In genomic region chr2:118389569-118389968, GRCm38 (mm10) we compare ENCODE assay signal across 9 mouse cellular contexts. TPM values are rescaled to one million over a fixed set of nuclear protein-coding genes. Genes with fewer than 3 reads are reported as not detected.
DNase-seq lines count a peak whose midpoint lies in the region; ATAC-seq and TF ChIP-seq lines count a peak whose summit lies in the region.
"Had no signal": no experiment of that assay in that cellular context is flagged by ENCODE, and none has a peak within 500 bp of the region (broad histone marks: within the 10 kb centered on the region; RNA-seq: fewer than 3 reads in every experiment).

No protein-coding gene starts in this region.

- WGBS in heart, embryonic 15.5 days, result 53% methylated on average over 3 of the region's 3 CpGs
- 76% methylated on average over 3 of the region's 3 CpGs for WGBS in hindbrain, embryonic 15.5 days
- 77% methylated on average over 3 of the region's 3 CpGs for WGBS in midbrain, embryonic 13.5 days

- peak overlapping the region; percentile 90 for H3K4me2 ChIP-seq in heart, embryonic 15.5 days
- peak overlapping the region; percentile 85 for H3K4me2 ChIP-seq in hindbrain, embryonic 15.5 days
- peak overlapping the region; percentile 71 for H3K4me2 ChIP-seq in midbrain, embryonic 13.5 days (replicated peaks)

- intact Hi-C loops in heart, postnatal 14 days (cut with DNase I), result no loop called here

- no peak for TF ChIP-seq RAD21 in MEL (IDR thresholded peaks at IDR 0.05; ENCODE audit: low read depth, low read length)

- no peak for DNase-seq in heart, postnatal 14 days
- peak; percentile 54 for DNase-seq in MEL (ENCODE audit: low read depth, low spot score)
- DNase-seq in layer of hippocampus, adult 8-10 months (ENCODE audit: low spot score in 2 of 2), result no peak
- DNase-seq in c-Kit-positive CD71-positive TER-119-positive erythroid progenitor cells, embryonic 14.5 days (ENCODE audit: low spot score), result no peak
- DNase-seq: lung, postnatal 10 days had no signal

- peaks cover 9% of the 10 kb centered on the region for H3K79me2 ChIP-seq in MEL (ENCODE audit: control insufficient read depth, insufficient read depth, low read length, poor library complexity)

- H3K36me3 ChIP-seq in heart, embryonic 15.5 days, result no peaks in the 10 kb centered on the region
- peaks cover 0 to 18% of the 10 kb centered on the region in 2 experiments; a peak in 2 of 4 replicates for H3K36me3 ChIP-seq in MEL (ENCODE audit: control insufficient read depth in 1 of 2, insufficient read depth in 2 of 2, low read length in 2 of 2)
- no peaks in the 10 kb centered on the region for H3K36me3 ChIP-seq in hindbrain, embryonic 15.5 days
- H3K36me3 ChIP-seq in midbrain, embryonic 13.5 days, result no peaks in the 10 kb centered on the region

- no peak for TF ChIP-seq POLR2A in MEL (IDR thresholded peaks at IDR 0.05; ENCODE audit: control insufficient read depth in 1 of 2, insufficient read depth in 1 of 2, low read depth in 1 of 2, low read length in 2 of 2, poor library complexity in 1 of 2)

- TF ChIP-seq EP300 in MEL (IDR thresholded peaks at IDR 0.05; ENCODE audit: low read depth in 1 of 2, low read length in 2 of 2), result no peak

- no peak overlapping the region for H3K9ac ChIP-seq in heart, embryonic 15.5 days
- H3K9ac ChIP-seq in MEL (ENCODE audit: control insufficient read depth, low read depth, low read length, poor library complexity, severe bottlenecking), result peak overlapping the region; percentile 91
- peak overlapping the region; percentile 93; the same call in 1 of the 2 replicates for H3K9ac ChIP-seq in hindbrain, embryonic 15.5 days
- no peak overlapping the region for H3K9ac ChIP-seq in midbrain, embryonic 13.5 days (replicated peaks)

- H3K27me3 ChIP-seq in heart, embryonic 15.5 days, result no peaks in the 10 kb centered on the region
- H3K27me3 ChIP-seq in MEL (ENCODE audit: control insufficient read depth in 1 of 2, insufficient read depth in 2 of 2, low read length in 2 of 2), result no peaks in the 10 kb centered on the region; a peak in 1 of 4 replicates
- no peaks in the 10 kb centered on the region for H3K27me3 ChIP-seq in hindbrain, embryonic 15.5 days
- H3K27me3 ChIP-seq in midbrain, embryonic 13.5 days, result no peaks in the 10 kb centered on the region

- H3K4me3 ChIP-seq in heart, embryonic 15.5 days, result peak overlapping the region; percentile 91
- peak overlapping the region; percentile 7 to 95 for H3K4me3 ChIP-seq in MEL (ENCODE audit: control insufficient read depth in 1 of 2, insufficient read depth in 1 of 2, low read depth in 2 of 2, low read length in 2 of 2)
- peak overlapping the region; percentile 94 for H3K4me3 ChIP-seq in hindbrain, embryonic 15.5 days
- H3K4me3 ChIP-seq in midbrain, embryonic 13.5 days (replicated peaks), result peak overlapping the region; percentile 82

- TF ChIP-seq CTCF in MEL (IDR thresholded peaks at IDR 0.05 in 2 of 3, conservative IDR thresholded peaks at IDR 0.05 in 1 of 3; ENCODE audit: control insufficient read depth in 1 of 3, insufficient read depth in 1 of 3, low read depth in 2 of 3, low read length in 3 of 3, poor library complexity in 1 of 3, severe bottlenecking in 1 of 3), result no peak

- no peak for ATAC-seq in heart, embryonic 15.5 days (replicated peaks; ENCODE audit: insufficient number of reproducible peaks, insufficient read depth, low FRiP score, low read depth)
- no peak for ATAC-seq in hindbrain, embryonic 15.5 days (ENCODE audit: low FRiP score, low read depth)
- ATAC-seq in midbrain, embryonic 13.5 days, result no peak
- no peak for ATAC-seq in CD4-positive, CD25-positive, alpha-beta regulatory T cell, adult 4 months

- H3K4me1 ChIP-seq in heart, embryonic 15.5 days (replicated peaks), result peaks cover 16% of the 10 kb centered on the region
- peaks cover 6 to 12% of the 10 kb centered on the region in 2 experiments for H3K4me1 ChIP-seq in MEL (ENCODE audit: control insufficient read depth in 1 of 2, insufficient read depth in 2 of 2, low read length in 2 of 2)
- peaks cover 21% of the 10 kb centered on the region for H3K4me1 ChIP-seq in hindbrain, embryonic 15.5 days (replicated peaks)
- peaks cover 17% of the 10 kb centered on the region for H3K4me1 ChIP-seq in midbrain, embryonic 13.5 days (replicated peaks)

- peak overlapping the region; percentile 97 for H3K27ac ChIP-seq in heart, embryonic 15.5 days
- H3K27ac ChIP-seq in MEL (ENCODE audit: control insufficient read depth, low read depth, low read length), result peak overlapping the region; percentile 47; the same call in 1 of the 2 replicates
- H3K27ac ChIP-seq in hindbrain, embryonic 15.5 days (replicated peaks), result no peak overlapping the region
- H3K27ac ChIP-seq in midbrain, embryonic 13.5 days, result no peak overlapping the region

- no peaks in the 10 kb centered on the region for H3K9me3 ChIP-seq in heart, embryonic 15.5 days (replicated peaks)
- H3K9me3 ChIP-seq in MEL (replicated peaks; ENCODE audit: insufficient read depth, low read length), result no peaks in the 10 kb centered on the region
- H3K9me3 ChIP-seq in hindbrain, embryonic 15.5 days, result no peaks in the 10 kb centered on the region
- no peaks in the 10 kb centered on the region for H3K9me3 ChIP-seq in midbrain, embryonic 13.5 days

TF ChIP-seq in MEL, 35 proteins besides CTCF, POLR2A, EP300 and RAD21:
- TF ChIP-seq POLR2AphosphoS5 (IDR thresholded peaks at IDR 0.05; ENCODE audit: borderline replicate concordance, low read depth, low read length) (no peak), ELF1 (IDR thresholded peaks at IDR 0.05; ENCODE audit: low read depth, low read length) (peak; percentile 74; the same call in 1 of the 2 replicates)

RNA-seq across cellular contexts. Expression of gene Eif2ak4, which starts 1.2 kb away (rescaled TPM):
- 5.4 and 6.7 TPM in 2 replicates for polyA plus RNA-seq in heart, embryonic 15.5 days (2015; fragmentation: Nextera tagmentation; extraction: Ambion mirVana)
- 1 to 10 TPM; 9.2 to 9.3 TPM for total RNA-seq in heart, postnatal 14 days (2021)
- total RNA-seq in MEL (2012; rRNA removed), result 11.5 and 13.2 TPM in 2 replicates
- 10 to 100 TPM in 1 of 2 experiments, not detected in 1; 15.5 TPM for polyA plus RNA-seq in MEL (2012; ENCODE audit: insufficient read depth in 1 of 2, insufficient read length in 2 of 2, low read depth in 1 of 2, low replicate concordance in 2 of 2, missing spikeins in 1 of 2)
- 8.9 and 9.3 TPM in 2 replicates for polyA plus RNA-seq in hindbrain, embryonic 15.5 days (2015; fragmentation: Nextera tagmentation; extraction: Ambion mirVana)
- 7.5 and 7.6 TPM in 2 replicates for polyA plus RNA-seq in midbrain, embryonic 13.5 days (2015; fragmentation: Nextera tagmentation; extraction: Ambion mirVana)
- polyA plus RNA-seq in CD4-positive, CD25-positive, alpha-beta regulatory T cell, adult 4 months (2017; shearing (Covaris generic)), result 1 to 10 TPM; 2.9 to 3.1 TPM
- total RNA-seq in layer of hippocampus, adult 8-10 months (2022), result 10 to 100 TPM; 24.1 to 30.1 (median 26.8) TPM

RNA-seq across cellular contexts. Expression of gene Gpr176, which starts 16.4 kb away (rescaled TPM):
- 0.43 and 0.74 TPM in 2 replicates for polyA plus RNA-seq in heart, embryonic 15.5 days (2015; fragmentation: Nextera tagmentation; extraction: Ambion mirVana)
- under 1 TPM; 0.19 to 0.20 TPM for total RNA-seq in heart, postnatal 14 days (2021)
- total RNA-seq in MEL (2012; rRNA removed), result not detected in 2 replicates
- polyA plus RNA-seq in MEL (2012; ENCODE audit: insufficient read depth in 1 of 2, insufficient read length in 2 of 2, low read depth in 1 of 2, low replicate concordance in 2 of 2, missing spikeins in 1 of 2), result not detected
- 7.6 and 8.3 TPM in 2 replicates for polyA plus RNA-seq in hindbrain, embryonic 15.5 days (2015; fragmentation: Nextera tagmentation; extraction: Ambion mirVana)
- polyA plus RNA-seq in midbrain, embryonic 13.5 days (2015; fragmentation: Nextera tagmentation; extraction: Ambion mirVana), result 1.9 and 2.1 TPM in 2 replicates
- under 1 TPM in 1 of 2 experiments, not detected in 1; 0.11 TPM for polyA plus RNA-seq in CD4-positive, CD25-positive, alpha-beta regulatory T cell, adult 4 months (2017; shearing (Covaris generic))
- 10 to 100 TPM in 3 of 4 experiments, 1 to 10 TPM in 1; 9.8 to 11.8 (median 10.4) TPM for total RNA-seq in layer of hippocampus, adult 8-10 months (2022)

Comparison
In these comparisons a context has a peak if more than half of its experiments do, and no peak if none do; other contexts are left out.
1. H3K27ac ChIP-seq: peak in heart, embryonic 15.5 days (single experiment) and MEL (single experiment); none in hindbrain, embryonic 15.5 days (single experiment) and midbrain, embryonic 13.5 days (single experiment).
2. H3K9ac ChIP-seq: peak in MEL (single experiment) and hindbrain, embryonic 15.5 days (single experiment); none in heart, embryonic 15.5 days (single experiment) and midbrain, embryonic 13.5 days (single experiment).
3. Peak in every context shown above with its lines, with median percentiles within 50 percentile points of each other: H3K4me2 ChIP-seq and H3K4me3 ChIP-seq.